Mouse (Mus musculus): ENCODE measurements at regions not wholly inside any gene's neighbourhood (a gene's known extent, or its start where the extent isn't known, plus 50 kb on each side); places are given as distances from the start of the nearest gene placed in this dataset.

- no peak for DNase-seq
These were observed 271.7 kb downstream of the Slc30a10 start for GRCm38 (mm10) chr1:185726324-185726723.

- DNase-seq: no peak
These were observed 272.2 kb downstream of the Slc30a10 start for GRCm38 (mm10) chr1:185726811-185727210.

GRCm38 (mm10) chr1:185727749-185728148, 273.1 kb downstream of the Slc30a10 start:
- DNase-seq: peak; percentile 12

- no peak for DNase-seq
These were observed 273.8 kb downstream of the Slc30a10 start for GRCm38 (mm10) chr1:185728406-185728805.

- no peak for DNase-seq
These were observed 276.4 kb downstream of the Slc30a10 start for GRCm38 (mm10) chr1:185731062-185731461.

- no peak for DNase-seq
These were observed 282.1 kb downstream of the Slc30a10 start for GRCm38 (mm10) chr1:185736773-185737172.

- peak; percentile 6 for DNase-seq
These were observed 286.6 kb downstream of the Slc30a10 start for GRCm38 (mm10) chr1:185741034-185741890.

- DNase-seq: no peak
These were observed 294.6 kb downstream of the Slc30a10 start for GRCm38 (mm10) chr1:185749251-185749650.

- peak; percentile 17 for DNase-seq
These were observed 300.0 kb downstream of the Slc30a10 start for GRCm38 (mm10) chr1:185754486-185755290.

GRCm38 (mm10) chr1:185757376-185757775, 302.7 kb downstream of the Slc30a10 start:
- no peak for DNase-seq

GRCm38 (mm10) chr1:185774202-185774601, 319.6 kb downstream of the Slc30a10 start:
- no peak for DNase-seq

GRCm38 (mm10) chr1:185779604-185780003, 325.0 kb downstream of the Slc30a10 start:
- no peak for DNase-seq

GRCm38 (mm10) chr1:185802156-185802555, 315.0 kb downstream of the Lyplal1 start:
- no peak for DNase-seq

- no peak for DNase-seq
These were observed 302.2 kb downstream of the Lyplal1 start for GRCm38 (mm10) chr1:185814901-185815300.

GRCm38 (mm10) chr1:185819044-185819443, 298.1 kb downstream of the Lyplal1 start:
- no peak for DNase-seq

GRCm38 (mm10) chr1:185822241-185822640, 294.9 kb downstream of the Lyplal1 start:
- DNase-seq: no peak

- no peak for DNase-seq
These were observed 293.9 kb downstream of the Lyplal1 start for GRCm38 (mm10) chr1:185823226-185823625.

- no peak for DNase-seq
These were observed 293.2 kb downstream of the Lyplal1 start for GRCm38 (mm10) chr1:185823956-185824355.

GRCm38 (mm10) chr1:185827986-185828385, 289.1 kb downstream of the Lyplal1 start:
- DNase-seq: no peak

- no peak for DNase-seq
These were observed 288.6 kb downstream of the Lyplal1 start for GRCm38 (mm10) chr1:185828486-185828885.

GRCm38 (mm10) chr1:185832059-185832458, 285.1 kb downstream of the Lyplal1 start:
- peak; percentile 9 for DNase-seq

GRCm38 (mm10) chr1:185834171-185834570, 282.9 kb downstream of the Lyplal1 start:
- no peak for DNase-seq

GRCm38 (mm10) chr1:185836632-185837281, 280.4 kb downstream of the Lyplal1 start:
- DNase-seq: no peak
